Mouse (Mus musculus): ENCODE measurements around the gene 1700001O22Rik. TPM values are rescaled to one million over a fixed set of nuclear protein-coding genes. Genes with fewer than 3 reads are reported as not detected.

Gene 1700001O22Rik
- polyA plus RNA-seq, 1 experiment from 2014 or later = 3.1 TPM

- peaks cover 32% of the 10 kb centered on the region for H3K36me3 ChIP-seq (replicated peaks)
- H3K27ac ChIP-seq (replicated peaks) = peak within 1 kb of the TSS; percentile 97
- H3K27me3 ChIP-seq (replicated peaks; ENCODE audit: low read depth, poor library complexity, severe bottlenecking) = peaks cover 29% of the 10 kb centered on the region
- WGBS = under 1% methylated on average over 44 of the region's 44 CpGs
- H3K9me3 ChIP-seq = no peaks in the 10 kb centered on the region
- peaks cover 30% of the 10 kb centered on the region for H3K4me1 ChIP-seq
- peak; percentile 100 for DNase-seq (ENCODE audit: low spot score)
- peak within 1 kb of the TSS; percentile 92 for H3K4me3 ChIP-seq
Observed at GRCm38 (mm10) chr2:30807648-30808295, 4.3 kb upstream of the 1700001O22Rik start, which contains the start of gene Ntmt1. Ntmt1 (plus strand) TSS chr2:30807826.

DNA sequence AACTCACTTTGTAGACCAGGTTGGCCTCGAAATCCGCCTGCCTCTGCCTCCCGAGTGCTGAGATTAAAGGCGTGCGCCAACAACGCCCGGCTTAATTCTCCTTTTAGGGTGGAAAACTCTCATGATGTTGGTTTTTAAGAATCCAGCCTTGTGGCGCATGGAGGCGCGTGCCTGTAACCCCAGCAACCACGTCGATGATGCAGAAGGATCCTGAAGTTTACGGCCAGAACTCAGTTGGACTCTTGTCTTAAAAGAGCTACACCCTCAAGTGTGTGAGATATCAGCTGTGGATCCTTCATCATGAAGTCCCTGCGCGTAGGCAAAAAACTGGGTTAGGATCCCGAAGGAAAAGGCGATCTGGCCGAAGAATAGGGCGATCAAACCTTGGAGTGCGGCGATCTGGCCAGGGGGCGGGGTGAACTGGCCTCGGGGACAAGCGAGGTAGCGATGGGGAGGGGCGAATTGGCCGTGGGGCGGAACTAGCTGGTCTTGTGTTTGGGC is 3.7 kb upstream of the 1700001O22Rik start:
- no peaks in the 10 kb centered on the region for H3K9me3 ChIP-seq
- DNase-seq (ENCODE audit: low spot score) = no peak
- H3K27ac ChIP-seq (replicated peaks) = peak overlapping the region; percentile 97
- H3K36me3 ChIP-seq (replicated peaks) = peaks cover 26% of the 10 kb centered on the region
- peaks cover 35% of the 10 kb centered on the region for H3K27me3 ChIP-seq (replicated peaks; ENCODE audit: low read depth, poor library complexity, severe bottlenecking)
- 8% methylated on average over 28 of the region's 28 CpGs for WGBS
- H3K4me3 ChIP-seq = peak overlapping the region; percentile 92
- H3K4me1 ChIP-seq = peaks cover 30% of the 10 kb centered on the region

DNA sequence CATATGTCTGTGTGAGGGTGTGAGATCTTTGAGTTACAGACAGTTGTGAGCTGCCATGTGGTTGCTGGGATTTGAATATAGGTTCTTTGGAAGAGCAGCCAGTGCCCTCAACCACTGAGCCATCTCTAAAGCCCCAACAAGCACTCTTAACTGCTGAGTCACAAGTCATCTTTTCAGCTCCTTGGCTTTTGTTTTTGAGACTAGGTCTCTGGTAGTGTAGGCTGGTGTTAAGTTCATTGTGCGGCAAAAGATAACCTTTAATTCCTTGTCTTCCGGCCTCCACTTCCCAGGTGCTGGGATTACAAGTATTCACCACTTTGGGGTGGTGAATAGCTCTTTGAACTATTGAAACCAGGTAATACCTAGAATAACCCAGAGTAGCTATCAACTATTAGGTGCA is 2.5 kb upstream of the 1700001O22Rik start:
- Histone ChIP-seq H3K9me3 (no peaks in the 10 kb centered on the region), H3K27ac (replicated peaks) (no peak overlapping the region), H3K36me3 (replicated peaks) (peaks cover 14% of the 10 kb centered on the region), H3K4me3 (no peak overlapping the region), H3K4me1 (peaks cover 40% of the 10 kb centered on the region), H3K27me3 (replicated peaks; ENCODE audit: low read depth, poor library complexity, severe bottlenecking) (peaks cover 47% of the 10 kb centered on the region)
- WGBS = 91% methylated on average over 2 of the region's 2 CpGs
- no peak for DNase-seq (ENCODE audit: low spot score)

GRCm38 (mm10) chr2:30801067-30801852 is 2.2 kb downstream of the 1700001O22Rik start:
- no peaks in the 10 kb centered on the region for H3K9me3 ChIP-seq
- DNase-seq (ENCODE audit: low spot score) = peak; percentile 73
- H3K27me3 ChIP-seq (replicated peaks; ENCODE audit: low read depth, poor library complexity, severe bottlenecking) = peaks cover 85% of the 10 kb centered on the region
- 1% methylated on average over 77 of the region's 77 CpGs for WGBS
- H3K4me1 ChIP-seq = peaks cover 41% of the 10 kb centered on the region
- H3K4me3 ChIP-seq = peak overlapping the region; percentile 65
- peak overlapping the region; percentile 81 for H3K27ac ChIP-seq (replicated peaks)
- H3K36me3 ChIP-seq (replicated peaks) = no peaks in the 10 kb centered on the region

DNA sequence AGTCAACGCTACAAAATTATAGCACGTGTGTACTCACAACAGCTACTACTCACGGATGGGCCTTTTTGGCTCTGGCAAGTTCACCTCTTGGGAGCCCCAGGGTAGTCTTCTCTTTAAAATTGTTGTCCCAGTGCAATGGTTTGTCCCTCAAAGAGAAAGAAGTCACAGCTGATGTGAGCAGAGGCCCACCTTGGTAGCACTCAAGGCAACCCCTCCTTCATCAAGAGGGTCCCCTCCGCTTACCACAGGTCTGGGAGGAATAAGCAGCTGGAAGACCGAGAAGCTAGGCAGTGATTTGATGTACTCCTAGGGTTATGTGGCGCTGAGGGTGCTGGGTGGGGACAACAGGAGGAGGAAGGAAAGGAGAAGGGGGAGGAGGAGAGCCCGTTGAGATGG is 2.8 kb downstream of the 1700001O22Rik start:
- no peak for DNase-seq (ENCODE audit: low spot score)
- H3K27me3 ChIP-seq (replicated peaks; ENCODE audit: low read depth, poor library complexity, severe bottlenecking) = peaks cover 84% of the 10 kb centered on the region
- peak overlapping the region; percentile 81 for H3K27ac ChIP-seq (replicated peaks)
- no peaks in the 10 kb centered on the region for H3K9me3 ChIP-seq
- no peaks in the 10 kb centered on the region for H3K36me3 ChIP-seq (replicated peaks)
- H3K4me1 ChIP-seq = peaks cover 47% of the 10 kb centered on the region
- peak overlapping the region; percentile 65 for H3K4me3 ChIP-seq
- 33% methylated on average over 7 of the region's 7 CpGs for WGBS

- 79% methylated on average over 3 of the region's 3 CpGs for WGBS
Observed at GRCm38 (mm10) chr2:30799456-30799855, 4.0 kb downstream of the 1700001O22Rik start.

GRCm38 (mm10) chr2:30796382-30796781 is 7.1 kb downstream of the 1700001O22Rik start:
- peaks cover 49% of the 10 kb centered on the region for H3K27me3 ChIP-seq (replicated peaks; ENCODE audit: low read depth, poor library complexity, severe bottlenecking)
- peak overlapping the region; percentile 48 for H3K4me3 ChIP-seq
- no peaks in the 10 kb centered on the region for H3K9me3 ChIP-seq
- H3K36me3 ChIP-seq (replicated peaks) = no peaks in the 10 kb centered on the region
- 8% methylated on average over 11 of the region's 11 CpGs for whole genome bisulfite sequencing
- H3K4me1 ChIP-seq = peaks cover 67% of the 10 kb centered on the region
- H3K27ac ChIP-seq (replicated peaks) = peak overlapping the region; percentile 88
- peak; percentile 89 for DNase-seq (ENCODE audit: low spot score)

More at GRCm38 (mm10) chr2:30799456-30799855, 4.0 kb downstream of the 1700001O22Rik start:
- H3K27me3 ChIP-seq (replicated peaks; ENCODE audit: low read depth, poor library complexity, severe bottlenecking) = peaks cover 77% of the 10 kb centered on the region
- DNase-seq (ENCODE audit: low spot score) = no peak
- H3K4me1 ChIP-seq = peaks cover 59% of the 10 kb centered on the region
- no peak overlapping the region for H3K27ac ChIP-seq (replicated peaks)
- no peak overlapping the region for H3K4me3 ChIP-seq
- no peaks in the 10 kb centered on the region for H3K9me3 ChIP-seq
- no peaks in the 10 kb centered on the region for H3K36me3 ChIP-seq (replicated peaks)

DNA sequence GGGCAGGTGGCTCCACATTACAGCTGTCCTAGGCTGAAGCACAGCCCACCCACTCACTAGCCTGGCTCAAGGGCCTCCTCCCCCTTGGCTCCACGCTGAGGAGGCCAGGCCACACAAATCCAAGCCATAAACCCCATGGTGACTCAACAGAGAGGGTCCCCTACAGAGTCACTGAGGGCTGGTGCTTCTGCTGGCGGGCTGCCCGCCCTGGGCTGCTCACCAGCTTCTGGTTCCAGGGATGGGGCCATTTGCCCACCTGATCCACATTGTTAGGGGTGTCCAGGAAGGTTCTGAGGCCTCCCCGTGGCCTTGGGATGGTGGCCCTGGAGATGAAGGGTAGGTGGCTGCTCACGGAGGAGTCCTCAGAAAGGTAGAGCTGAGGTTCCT is 7.6 kb downstream of the 1700001O22Rik start:
- DNase-seq (ENCODE audit: low spot score) = no peak
- Histone ChIP-seq H3K36me3 (replicated peaks) (no peaks in the 10 kb centered on the region), H3K27me3 (replicated peaks; ENCODE audit: low read depth, poor library complexity, severe bottlenecking) (peaks cover 44% of the 10 kb centered on the region), H3K27ac (replicated peaks) (peak overlapping the region; percentile 88), H3K4me3 (peak overlapping the region; percentile 48), H3K4me1 (peaks cover 67% of the 10 kb centered on the region), H3K9me3 (no peaks in the 10 kb centered on the region)
- WGBS = 65% methylated on average over 5 of the region's 5 CpGs

DNA sequence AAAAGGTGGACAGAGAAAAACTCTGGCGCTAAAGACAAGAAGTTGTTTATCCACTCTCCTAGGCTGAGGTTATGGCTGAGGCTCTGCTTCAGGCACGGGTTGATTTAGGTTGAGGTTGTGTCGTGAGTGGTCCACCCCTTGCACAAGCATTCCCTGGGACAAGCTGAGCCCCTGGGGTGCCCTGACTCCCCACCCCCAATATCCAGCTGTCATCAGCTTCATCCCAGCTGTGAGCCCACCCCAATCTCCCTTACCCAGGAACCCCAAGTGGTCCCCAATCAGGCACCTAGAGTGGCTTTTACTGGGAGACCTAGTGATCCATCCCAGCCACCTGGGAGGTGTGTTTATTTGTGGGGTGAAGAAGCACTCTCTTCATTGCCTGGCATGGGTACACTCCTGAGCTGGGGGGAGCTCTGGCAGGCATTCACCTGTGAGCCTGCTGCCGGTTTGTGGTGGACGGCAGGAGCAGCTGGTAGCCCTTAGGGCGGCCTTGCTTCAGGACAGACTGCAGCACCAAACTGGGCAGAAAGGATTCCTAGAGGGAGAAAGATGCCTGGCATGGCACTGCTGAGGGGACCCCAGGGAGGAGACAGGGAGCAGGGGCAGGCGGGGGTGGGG is 8.1 kb downstream of the 1700001O22Rik start:
- Histone ChIP-seq H3K27me3 (replicated peaks; ENCODE audit: low read depth, poor library complexity, severe bottlenecking) (peaks cover 39% of the 10 kb centered on the region), H3K9me3 (no peaks in the 10 kb centered on the region), H3K4me1 (peaks cover 65% of the 10 kb centered on the region), H3K4me3 (peak overlapping the region; percentile 58), H3K36me3 (replicated peaks) (no peaks in the 10 kb centered on the region), H3K27ac (replicated peaks) (peak overlapping the region; percentile 88)
- WGBS = 61% methylated on average over 7 of the region's 7 CpGs
- no peak for DNase-seq (ENCODE audit: low spot score)

DNA sequence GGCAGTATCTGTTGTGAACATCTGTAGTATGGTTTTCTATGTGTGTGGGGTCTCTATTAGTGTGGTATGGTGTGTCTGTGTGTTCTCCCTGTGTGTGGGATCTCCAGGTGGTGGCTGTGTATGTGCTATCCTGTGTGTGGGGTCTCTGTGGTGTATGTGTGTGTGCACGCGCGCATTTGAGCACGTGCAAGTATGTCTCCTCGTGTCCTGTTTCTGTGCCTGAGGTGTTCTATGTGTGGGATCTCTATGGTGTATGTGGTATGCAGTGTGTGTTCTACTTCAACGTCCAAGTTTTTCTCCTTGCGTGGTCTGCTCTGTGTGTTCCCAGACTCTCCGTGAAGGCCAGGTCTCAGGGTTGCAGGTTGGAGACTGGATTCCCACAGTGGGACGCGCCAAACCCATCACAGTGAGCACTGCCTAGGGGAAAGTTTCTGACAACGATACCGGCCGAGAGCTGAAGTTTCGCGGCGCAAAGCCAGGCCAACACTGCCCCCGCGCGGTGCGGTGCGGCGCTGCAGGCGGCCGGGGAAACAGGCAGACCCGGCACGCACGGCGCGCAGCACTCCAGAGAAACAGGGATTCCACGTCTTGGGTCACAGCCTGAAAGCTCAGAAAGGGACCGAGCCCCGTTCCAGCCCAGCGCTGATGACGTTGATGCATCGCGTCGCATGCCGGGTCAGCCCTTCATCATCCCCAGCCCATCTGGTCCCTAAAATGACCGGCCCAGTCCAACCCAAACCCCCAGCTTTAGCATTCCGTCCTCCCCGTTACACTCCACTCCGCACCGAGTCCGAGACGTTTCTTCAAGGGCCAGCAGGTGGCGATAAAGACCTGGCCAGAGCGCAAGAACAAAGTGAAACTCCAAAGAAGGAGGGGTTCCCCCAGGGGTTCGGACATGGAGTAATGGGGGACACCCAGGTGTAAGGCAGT is 9.0 kb downstream of the 1700001O22Rik start:
- peaks cover 62% of the 10 kb centered on the region for H3K4me1 ChIP-seq
- H3K27me3 ChIP-seq (replicated peaks; ENCODE audit: low read depth, poor library complexity, severe bottlenecking) = peaks cover 30% of the 10 kb centered on the region
- WGBS = 6% methylated on average over 48 of the region's 48 CpGs
- H3K36me3 ChIP-seq (replicated peaks) = no peaks in the 10 kb centered on the region
- no peaks in the 10 kb centered on the region for H3K9me3 ChIP-seq
- peak overlapping the region; percentile 58 for H3K4me3 ChIP-seq
- peak; percentile 96 for DNase-seq (ENCODE audit: low spot score)
- H3K27ac ChIP-seq (replicated peaks) = peak overlapping the region; percentile 88

GRCm38 (mm10) chr2:30792061-30792460 is 11.4 kb downstream of the 1700001O22Rik start:
- no peaks in the 10 kb centered on the region for H3K36me3 ChIP-seq (replicated peaks)
- DNase-seq (ENCODE audit: low spot score) = no peak
- H3K4me3 ChIP-seq = no peak overlapping the region
- no peaks in the 10 kb centered on the region for H3K9me3 ChIP-seq
- 82% methylated on average over 7 of the region's 7 CpGs for WGBS
- H3K27me3 ChIP-seq (replicated peaks; ENCODE audit: low read depth, poor library complexity, severe bottlenecking) = 0 out of 2 replicates have a peak, but pooled peaks cover 7% of the 10 kb centered on the region
- peak overlapping the region; percentile 77 for H3K27ac ChIP-seq (replicated peaks)
- H3K4me1 ChIP-seq = peaks cover 55% of the 10 kb centered on the region

All from embryonic facial prominence, embryonic 10.5 days (tissue).